Mouse (Mus musculus): ENCODE measurements at regions not wholly inside any gene's neighbourhood (a gene's known extent, or its start where the extent isn't known, plus 50 kb on each side); places are given as distances from the start of the nearest gene placed in this dataset.

GRCm38 (mm10) chr1:122607309-122607708, 1039.5 kb upstream of the Ddx18 start:
- no peaks in the 10 kb centered on the region for H3K4me1 ChIP-seq
- H3K9me3 ChIP-seq = no peaks in the 10 kb centered on the region
- WGBS = 57% methylated on average over 3 of the region's 3 CpGs
- no peak overlapping the region for H3K27ac ChIP-seq (replicated peaks)
- H3K36me3 ChIP-seq (replicated peaks) = no peaks in the 10 kb centered on the region
- H3K4me3 ChIP-seq = no peak overlapping the region
- H3K27me3 ChIP-seq (replicated peaks; ENCODE audit: low read depth, poor library complexity, severe bottlenecking) = no peaks in the 10 kb centered on the region
- no peak for DNase-seq (ENCODE audit: low spot score)

DNA sequence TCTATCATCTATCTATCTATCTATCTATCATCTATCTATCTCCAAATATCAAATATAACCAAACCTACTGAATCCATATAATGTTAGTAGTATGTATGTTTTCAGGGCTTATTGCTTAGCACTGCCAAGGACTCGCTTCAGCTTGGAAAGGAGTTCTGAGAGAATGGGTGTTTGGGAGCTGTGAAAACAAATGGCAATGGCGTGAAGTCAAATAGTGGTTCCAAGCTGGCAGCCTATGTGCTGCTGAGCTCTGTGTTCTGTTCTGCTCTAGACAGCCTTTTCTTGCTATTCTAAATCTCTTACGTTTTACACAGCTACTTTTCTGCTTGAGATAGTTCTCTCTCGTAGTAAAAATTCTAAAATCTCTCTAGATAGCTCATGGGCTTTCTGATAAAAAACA, 1008.2 kb upstream of the Ddx18 start:
- Histone ChIP-seq H3K27ac (replicated peaks) (no peak overlapping the region), H3K9me3 (no peaks in the 10 kb centered on the region), H3K4me1 (no peaks in the 10 kb centered on the region), H3K4me3 (no peak overlapping the region), H3K36me3 (replicated peaks) (no peaks in the 10 kb centered on the region), H3K27me3 (replicated peaks; ENCODE audit: low read depth, poor library complexity, severe bottlenecking) (no peaks in the 10 kb centered on the region)
- WGBS = 81% methylated on average over 4 of the region's 4 CpGs
- no peak for DNase-seq (ENCODE audit: low spot score)

DNA sequence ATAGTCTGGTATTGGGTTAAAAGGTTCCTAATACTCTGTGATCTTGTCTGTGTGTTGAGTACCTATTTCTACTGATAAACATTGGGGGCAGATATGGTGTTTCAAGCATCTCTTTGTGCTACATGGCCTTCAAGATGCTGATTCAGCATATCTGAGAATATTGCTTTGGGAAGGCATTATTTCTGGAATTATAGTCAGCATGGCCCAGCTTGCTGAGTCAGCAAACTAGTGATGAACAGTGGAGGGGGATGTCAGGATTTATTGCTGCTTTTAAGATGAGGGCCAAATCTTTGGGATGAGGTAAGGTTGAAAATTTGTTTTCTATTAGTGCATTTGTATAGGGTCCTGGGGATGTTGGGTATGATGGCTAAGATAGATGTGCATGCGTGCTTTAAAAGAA, 983.8 kb upstream of the Ddx18 start:
- no peak overlapping the region for H3K27ac ChIP-seq (replicated peaks)
- WGBS = 98% methylated on average over 1 of the region's 1 CpGs
- H3K36me3 ChIP-seq (replicated peaks) = no peaks in the 10 kb centered on the region
- no peaks in the 10 kb centered on the region for H3K4me1 ChIP-seq
- no peaks in the 10 kb centered on the region for H3K27me3 ChIP-seq (replicated peaks; ENCODE audit: low read depth, poor library complexity, severe bottlenecking)
- DNase-seq (ENCODE audit: low spot score) = no peak
- H3K9me3 ChIP-seq = no peaks in the 10 kb centered on the region
- H3K4me3 ChIP-seq = no peak overlapping the region

DNA sequence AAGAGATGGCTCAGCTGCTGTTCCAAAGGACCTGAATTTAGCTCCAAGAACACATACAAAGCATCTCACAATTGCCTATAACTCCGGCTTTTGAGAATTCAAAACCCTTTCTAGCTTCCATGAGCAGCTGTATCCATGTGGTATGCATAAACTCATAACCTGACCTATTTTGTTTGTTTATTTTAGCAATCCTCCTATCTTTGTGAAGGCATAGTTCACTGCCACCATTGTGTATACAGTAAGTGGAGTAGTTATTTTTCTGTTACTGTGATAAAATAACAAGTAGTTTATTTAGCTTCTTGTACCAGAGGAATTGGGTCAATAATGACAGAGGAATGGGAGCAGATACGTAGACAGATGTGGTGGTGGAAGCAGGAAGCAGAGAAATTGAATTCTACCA, 941.8 kb upstream of the Ddx18 start:
- H3K27me3 ChIP-seq (replicated peaks; ENCODE audit: low read depth, poor library complexity, severe bottlenecking) = no peaks in the 10 kb centered on the region
- H3K4me3 ChIP-seq = no peak overlapping the region
- H3K9me3 ChIP-seq = no peaks in the 10 kb centered on the region
- no peaks in the 10 kb centered on the region for H3K4me1 ChIP-seq
- WGBS = 77% methylated on average over 2 of the region's 2 CpGs
- no peak overlapping the region for H3K27ac ChIP-seq (replicated peaks)
- no peaks in the 10 kb centered on the region for H3K36me3 ChIP-seq (replicated peaks)
- DNase-seq (ENCODE audit: low spot score) = no peak

DNA sequence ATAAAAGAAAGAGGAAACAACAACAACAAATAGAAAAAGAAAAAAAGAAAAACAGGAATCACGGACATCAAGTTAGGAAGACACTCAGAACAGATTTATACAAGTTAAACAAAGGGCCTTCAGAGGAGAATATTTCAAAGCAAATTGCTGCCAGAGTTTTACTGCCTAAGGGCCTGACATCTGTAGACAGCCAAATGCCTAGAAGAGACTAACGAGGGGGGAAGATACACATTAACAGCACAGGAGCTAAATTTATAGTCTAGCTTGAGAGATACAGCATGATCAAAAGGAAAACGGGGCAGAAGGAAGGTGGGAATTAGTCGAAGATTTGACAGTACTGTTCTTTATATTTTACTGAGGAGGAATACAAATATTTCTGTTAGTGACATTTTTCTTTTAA, 933.9 kb upstream of the Ddx18 start:
- Histone ChIP-seq H3K4me3 (no peak overlapping the region), H3K9me3 (no peaks in the 10 kb centered on the region), H3K27ac (replicated peaks) (no peak overlapping the region), H3K27me3 (replicated peaks; ENCODE audit: low read depth, poor library complexity, severe bottlenecking) (no peaks in the 10 kb centered on the region), H3K36me3 (replicated peaks) (no peaks in the 10 kb centered on the region), H3K4me1 (no peaks in the 10 kb centered on the region; the same call in 1 of the 2 replicates)
- no peak for DNase-seq (ENCODE audit: low spot score)
- WGBS = 41% methylated on average over 4 of the region's 4 CpGs

- DNase-seq (ENCODE audit: low spot score) = no peak
- Histone ChIP-seq H3K36me3 (replicated peaks) (no peaks in the 10 kb centered on the region), H3K4me3 (no peak overlapping the region), H3K27me3 (replicated peaks; ENCODE audit: low read depth, poor library complexity, severe bottlenecking) (no peaks in the 10 kb centered on the region), H3K9me3 (no peaks in the 10 kb centered on the region), H3K27ac (replicated peaks) (no peak overlapping the region), H3K4me1 (no peaks in the 10 kb centered on the region)
- WGBS = 87% methylated on average over 1 of the region's 1 CpGs
These were observed 910.2 kb upstream of the Ddx18 start for GRCm38 (mm10) chr1:122478003-122478402.

GRCm38 (mm10) chr1:122463931-122464330, 896.1 kb upstream of the Ddx18 start:
- WGBS = 82% methylated on average over 3 of the region's 3 CpGs
- no peak overlapping the region for H3K27ac ChIP-seq (replicated peaks)
- no peaks in the 10 kb centered on the region for H3K9me3 ChIP-seq
- no peaks in the 10 kb centered on the region for H3K27me3 ChIP-seq (replicated peaks; ENCODE audit: low read depth, poor library complexity, severe bottlenecking)
- H3K36me3 ChIP-seq (replicated peaks) = no peaks in the 10 kb centered on the region
- no peak overlapping the region for H3K4me3 ChIP-seq
- no peaks in the 10 kb centered on the region for H3K4me1 ChIP-seq
- no peak for DNase-seq (ENCODE audit: low spot score)

GRCm38 (mm10) chr1:122459056-122459455, 891.3 kb upstream of the Ddx18 start:
- Histone ChIP-seq H3K9me3 (no peaks in the 10 kb centered on the region), H3K27me3 (replicated peaks; ENCODE audit: low read depth, poor library complexity, severe bottlenecking) (no peaks in the 10 kb centered on the region), H3K27ac (replicated peaks) (no peak overlapping the region), H3K4me3 (no peak overlapping the region), H3K36me3 (replicated peaks) (no peaks in the 10 kb centered on the region), H3K4me1 (no peaks in the 10 kb centered on the region)
- 87% methylated on average over 2 of the region's 2 CpGs for WGBS
- no peak for DNase-seq (ENCODE audit: low spot score)

DNA sequence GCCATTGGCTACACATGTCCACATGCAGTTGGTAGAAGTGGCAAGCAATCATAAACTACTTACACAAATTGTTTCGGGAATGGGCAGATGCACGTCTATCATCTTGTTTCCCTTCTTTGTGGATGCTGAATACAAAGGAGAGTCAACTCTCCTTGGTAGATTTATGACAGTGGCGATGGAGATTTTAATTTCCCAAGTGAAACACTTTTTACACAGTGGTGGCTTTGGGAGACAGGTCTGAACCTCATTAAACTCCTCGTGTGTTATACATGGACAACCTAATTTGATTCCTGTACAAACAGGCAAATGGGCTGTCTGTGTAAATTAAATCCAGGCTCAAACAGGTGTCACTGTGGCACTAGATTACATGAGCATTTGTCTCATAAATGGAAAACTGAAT, 887.1 kb upstream of the Ddx18 start:
- DNase-seq (ENCODE audit: low spot score) = no peak
- Histone ChIP-seq H3K4me3 (no peak overlapping the region), H3K9me3 (no peaks in the 10 kb centered on the region), H3K36me3 (replicated peaks) (no peaks in the 10 kb centered on the region), H3K4me1 (no peaks in the 10 kb centered on the region), H3K27ac (replicated peaks) (no peak overlapping the region), H3K27me3 (replicated peaks; ENCODE audit: low read depth, poor library complexity, severe bottlenecking) (no peaks in the 10 kb centered on the region)
- 77% methylated on average over 4 of the region's 4 CpGs for WGBS

GRCm38 (mm10) chr1:122453617-122454016, 885.8 kb upstream of the Ddx18 start:
- 76% methylated on average over 3 of the region's 3 CpGs for WGBS
- no peaks in the 10 kb centered on the region for H3K9me3 ChIP-seq
- DNase-seq (ENCODE audit: low spot score) = no peak
- no peaks in the 10 kb centered on the region for H3K27me3 ChIP-seq (replicated peaks; ENCODE audit: low read depth, poor library complexity, severe bottlenecking)
- no peak overlapping the region for H3K27ac ChIP-seq (replicated peaks)
- H3K36me3 ChIP-seq (replicated peaks) = no peaks in the 10 kb centered on the region
- no peaks in the 10 kb centered on the region for H3K4me1 ChIP-seq
- H3K4me3 ChIP-seq = no peak overlapping the region

DNA sequence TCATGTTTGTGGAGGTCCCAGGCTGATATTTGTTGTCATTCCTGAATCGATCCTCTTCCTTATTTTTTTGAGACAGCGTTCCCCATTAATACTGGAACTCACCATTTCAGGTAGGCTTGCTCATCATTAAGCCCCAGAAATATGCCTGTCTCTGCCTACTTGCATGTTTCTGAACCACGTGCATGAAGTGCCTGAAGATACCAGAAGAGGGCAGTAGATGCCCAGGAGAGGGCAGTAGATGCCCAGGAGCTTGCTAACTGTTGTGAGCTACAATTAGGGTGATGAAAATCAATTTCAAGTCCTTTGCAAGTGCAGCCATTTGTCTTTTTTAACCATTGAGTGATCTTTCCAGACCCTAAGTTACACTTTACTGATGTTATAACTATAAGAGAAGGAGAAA, 871.6 kb upstream of the Ddx18 start:
- no peaks in the 10 kb centered on the region for H3K36me3 ChIP-seq (replicated peaks)
- no peaks in the 10 kb centered on the region for H3K27me3 ChIP-seq (replicated peaks; ENCODE audit: low read depth, poor library complexity, severe bottlenecking)
- H3K27ac ChIP-seq (replicated peaks) = no peak overlapping the region
- peak; percentile 14 for DNase-seq (ENCODE audit: low spot score)
- 78% methylated on average over 3 of the region's 3 CpGs for WGBS
- no peak overlapping the region for H3K4me3 ChIP-seq
- no peaks in the 10 kb centered on the region for H3K9me3 ChIP-seq
- no peaks in the 10 kb centered on the region for H3K4me1 ChIP-seq

DNA sequence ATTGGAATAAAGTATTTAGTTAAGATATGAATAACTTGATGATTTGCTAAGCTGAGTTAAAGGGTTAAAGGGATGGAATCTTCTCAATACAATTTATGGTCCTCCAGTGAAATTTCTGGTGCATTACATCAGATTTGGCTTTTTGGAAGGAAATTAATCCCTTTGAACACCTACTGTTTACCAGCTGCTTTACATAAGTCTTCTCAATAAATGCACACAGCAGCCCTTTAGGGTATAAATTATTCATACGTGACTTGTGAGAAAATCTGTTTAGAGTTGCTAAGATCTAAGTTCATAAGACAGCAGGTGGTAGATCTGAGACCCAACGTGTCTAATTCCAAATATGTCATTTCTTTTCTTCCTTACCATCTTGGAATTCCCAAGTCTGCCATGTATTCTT, 855.7 kb upstream of the Ddx18 start:
- Histone ChIP-seq H3K4me3 (no peak overlapping the region), H3K9me3 (no peaks in the 10 kb centered on the region), H3K27ac (replicated peaks) (no peak overlapping the region), H3K27me3 (replicated peaks; ENCODE audit: low read depth, poor library complexity, severe bottlenecking) (no peaks in the 10 kb centered on the region), H3K4me1 (no peaks in the 10 kb centered on the region), H3K36me3 (replicated peaks) (no peaks in the 10 kb centered on the region)
- DNase-seq (ENCODE audit: low spot score) = no peak
- WGBS = 74% methylated on average over 2 of the region's 2 CpGs

DNA sequence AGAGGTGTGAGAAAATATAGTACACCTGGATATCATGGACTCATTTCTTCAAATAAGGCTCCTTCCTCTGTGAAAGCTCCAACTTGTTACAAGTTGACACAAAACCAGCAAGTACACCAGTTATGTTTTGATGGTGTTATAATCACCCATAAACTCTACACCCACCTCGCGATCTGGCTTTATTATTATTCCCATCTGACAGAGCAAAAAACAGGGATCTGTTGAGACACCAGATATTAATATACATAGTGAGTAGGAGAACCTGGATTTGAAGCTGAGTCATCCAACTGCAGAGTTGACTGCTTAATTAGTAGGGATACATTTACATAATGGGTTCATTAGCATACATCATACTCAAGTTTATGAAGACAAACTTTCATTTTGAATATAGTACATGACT, 828.6 kb upstream of the Ddx18 start:
- Histone ChIP-seq H3K4me1 (no peaks in the 10 kb centered on the region), H3K9me3 (no peaks in the 10 kb centered on the region), H3K27me3 (replicated peaks; ENCODE audit: low read depth, poor library complexity, severe bottlenecking) (no peaks in the 10 kb centered on the region), H3K4me3 (no peak overlapping the region), H3K27ac (replicated peaks) (no peak overlapping the region), H3K36me3 (replicated peaks) (no peaks in the 10 kb centered on the region)
- 95% methylated on average over 2 of the region's 2 CpGs for WGBS
- DNase-seq (ENCODE audit: low spot score) = no peak

- Histone ChIP-seq H3K36me3 (replicated peaks) (no peaks in the 10 kb centered on the region), H3K27me3 (replicated peaks; ENCODE audit: low read depth, poor library complexity, severe bottlenecking) (no peaks in the 10 kb centered on the region), H3K9me3 (no peaks in the 10 kb centered on the region), H3K4me3 (no peak overlapping the region), H3K27ac (replicated peaks) (no peak overlapping the region), H3K4me1 (no peaks in the 10 kb centered on the region)
- no peak for DNase-seq (ENCODE audit: low spot score)
- 73% methylated on average over 3 of the region's 3 CpGs for WGBS
These were observed 826.0 kb upstream of the Ddx18 start for GRCm38 (mm10) chr1:122393660-122394355.
